Mouse (Mus musculus): ENCODE measurements at regions not wholly inside any gene's neighbourhood (a gene's known extent, or its start where the extent isn't known, plus 50 kb on each side); places are given as distances from the start of the nearest gene placed in this dataset.

DNA sequence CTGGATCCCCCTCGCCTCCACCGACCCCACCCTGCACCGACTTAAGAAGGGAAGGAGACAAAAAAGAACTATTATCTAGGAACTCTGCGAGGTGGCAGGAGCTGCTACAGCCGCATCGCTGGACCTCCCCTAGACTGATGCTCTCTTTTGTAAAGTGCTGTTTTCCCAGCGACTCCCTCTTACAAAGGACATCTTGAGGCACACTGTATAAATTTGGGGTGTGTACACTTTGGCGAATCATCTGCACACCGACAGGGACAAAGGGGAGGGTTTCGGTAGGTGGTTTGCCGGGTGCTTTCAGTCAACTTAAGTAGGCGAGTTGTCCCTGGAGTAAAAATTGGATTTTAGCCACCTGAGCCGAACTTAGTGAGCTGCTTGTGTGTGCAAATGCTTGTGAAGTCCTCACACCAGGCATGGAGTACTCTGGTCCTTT is 112.4 kb upstream of the Ubash3b start:
- Histone ChIP-seq H3K9me3 (ENCODE audit: control insufficient read depth, low read length) (no peaks in the 10 kb centered on the region), H3K4me1 (ENCODE audit: control insufficient read depth) (no peaks in the 10 kb centered on the region), H3K4me3 (replicated peaks) (no peak overlapping the region), H3K36me3 (ENCODE audit: control insufficient read depth) (no peaks in the 10 kb centered on the region), H3K27me3 (ENCODE audit: control insufficient read depth) (peaks cover 14% of the 10 kb centered on the region)
- TF ChIP-seq GATA1 (IDR thresholded peaks at IDR 0.05; ENCODE audit: low read length) (no peak), TAL1 (IDR thresholded peaks at IDR 0.05; ENCODE audit: low read length) (no peak)

DNA sequence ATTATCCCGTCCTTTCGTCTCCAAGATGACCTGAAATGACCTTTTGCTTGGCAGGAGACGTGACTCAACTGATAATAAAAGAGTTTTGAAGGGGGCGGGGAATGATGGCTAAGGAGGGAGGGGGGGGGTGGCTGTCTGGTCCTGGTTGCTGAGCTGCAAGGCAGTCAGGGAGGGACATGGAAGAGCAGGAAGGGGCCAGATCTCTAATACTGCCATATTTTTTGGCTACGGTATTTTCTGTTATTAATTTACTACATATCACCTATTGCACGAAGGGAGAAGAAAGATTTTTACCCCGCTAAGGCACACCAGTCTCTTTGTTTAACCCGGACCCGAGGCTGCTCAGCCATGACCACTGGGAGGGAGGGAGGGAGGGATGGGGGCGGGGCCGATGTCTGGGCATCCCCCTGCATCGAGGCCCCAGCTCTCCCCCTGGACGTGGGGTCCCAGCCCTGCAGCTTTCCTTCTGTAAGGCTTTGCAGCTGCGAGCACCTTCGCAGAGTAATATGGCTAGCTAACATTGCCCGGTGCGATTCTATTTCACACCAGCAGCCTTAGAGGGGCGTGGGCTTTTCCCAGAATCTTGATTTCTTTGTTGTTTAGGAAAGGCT is 111.8 kb upstream of the Ubash3b start:
- peaks cover 14% of the 10 kb centered on the region for H3K27me3 ChIP-seq (ENCODE audit: control insufficient read depth)
- H3K9me3 ChIP-seq (ENCODE audit: control insufficient read depth, low read length), result no peaks in the 10 kb centered on the region
- H3K4me1 ChIP-seq (ENCODE audit: control insufficient read depth), result no peaks in the 10 kb centered on the region
- no peaks in the 10 kb centered on the region for H3K36me3 ChIP-seq (ENCODE audit: control insufficient read depth)
- no peak overlapping the region for H3K4me3 ChIP-seq (replicated peaks)
- TF ChIP-seq TAL1 (IDR thresholded peaks at IDR 0.05; ENCODE audit: low read length) (no peak), GATA1 (IDR thresholded peaks at IDR 0.05; ENCODE audit: low read length) (no peak)

DNA sequence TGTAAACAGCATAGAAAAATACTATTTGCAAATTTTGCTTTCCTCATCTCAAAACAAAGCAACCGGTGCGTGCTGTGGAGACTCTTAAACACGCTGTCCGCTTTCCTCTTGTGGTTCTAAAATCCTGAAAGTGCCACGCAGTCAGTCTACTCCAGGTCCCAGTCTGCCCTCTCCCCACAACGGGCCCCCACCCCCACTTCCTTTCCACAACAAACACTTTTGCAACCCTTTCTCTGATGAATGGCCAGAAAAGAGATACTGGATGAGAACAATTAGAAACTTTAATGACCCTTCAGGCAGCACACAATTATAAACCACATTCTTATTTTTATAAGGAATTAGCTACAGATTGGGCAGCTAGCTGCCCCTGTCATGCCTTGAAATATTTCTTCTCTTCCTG is 111.1 kb upstream of the Ubash3b start:
- Histone ChIP-seq H3K4me1 (ENCODE audit: control insufficient read depth) (no peaks in the 10 kb centered on the region), H3K27me3 (ENCODE audit: control insufficient read depth) (peaks cover 14% of the 10 kb centered on the region), H3K9me3 (ENCODE audit: control insufficient read depth, low read length) (no peaks in the 10 kb centered on the region), H3K4me3 (replicated peaks) (no peak overlapping the region), H3K36me3 (ENCODE audit: control insufficient read depth) (no peaks in the 10 kb centered on the region)
- TF ChIP-seq TAL1 (IDR thresholded peaks at IDR 0.05; ENCODE audit: low read length) (no peak), GATA1 (IDR thresholded peaks at IDR 0.05; ENCODE audit: low read length) (no peak)

DNA sequence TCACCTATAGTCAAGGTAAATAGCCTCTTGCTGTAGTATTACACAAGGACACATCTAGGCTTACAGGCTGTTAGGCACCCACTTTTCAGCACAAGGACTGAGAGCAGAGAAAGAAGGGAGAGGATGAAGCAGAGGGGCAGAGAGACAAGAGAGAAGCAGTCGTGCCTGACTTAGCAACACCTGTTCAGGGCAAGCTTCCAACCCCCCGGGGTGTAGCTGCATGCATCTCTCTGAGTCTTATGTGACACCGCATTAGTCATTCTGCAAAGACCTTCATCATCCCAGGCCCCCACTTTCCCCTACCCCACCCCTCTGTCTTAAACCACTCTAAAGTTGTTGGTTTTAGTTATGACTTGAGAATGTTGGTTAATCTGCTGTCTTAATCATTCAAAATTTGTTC is 106.6 kb upstream of the Ubash3b start:
- Histone ChIP-seq H3K36me3 (ENCODE audit: control insufficient read depth) (no peaks in the 10 kb centered on the region), H3K4me1 (ENCODE audit: control insufficient read depth) (no peaks in the 10 kb centered on the region), H3K4me3 (replicated peaks) (no peak overlapping the region), H3K9me3 (ENCODE audit: control insufficient read depth, low read length) (no peaks in the 10 kb centered on the region), H3K27me3 (ENCODE audit: control insufficient read depth) (0 out of 2 replicates have a peak, but pooled peaks cover 3% of the 10 kb centered on the region)
- no peak for TF ChIP-seq GATA1 (IDR thresholded peaks at IDR 0.05; ENCODE audit: low read length)
- no peak for TF ChIP-seq TAL1 (IDR thresholded peaks at IDR 0.05; ENCODE audit: low read length)

DNA sequence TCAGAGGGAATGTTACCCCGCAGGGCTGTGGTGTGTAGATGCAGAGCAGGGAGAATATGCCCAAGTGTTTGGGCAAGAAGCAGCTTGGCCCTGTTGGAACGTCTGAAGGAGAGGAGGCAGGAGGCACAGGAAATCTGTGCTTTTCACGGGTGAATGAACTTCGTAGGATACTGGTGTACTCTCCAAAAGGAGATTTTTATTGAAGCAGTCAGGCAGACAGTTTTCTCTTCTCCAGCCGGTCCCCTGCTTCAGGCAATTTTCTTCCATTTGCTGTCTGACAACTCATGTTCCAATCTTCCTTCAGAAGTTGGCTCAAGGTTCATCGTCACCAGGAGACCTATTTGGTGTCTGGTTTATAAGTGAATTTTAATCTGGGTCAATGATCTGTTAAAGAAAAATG is 103.0 kb upstream of the Ubash3b start:
- TF ChIP-seq TAL1 (IDR thresholded peaks at IDR 0.05; ENCODE audit: low read length), result no peak
- TF ChIP-seq GATA1 (IDR thresholded peaks at IDR 0.05; ENCODE audit: low read length), result no peak
- Histone ChIP-seq H3K9me3 (ENCODE audit: control insufficient read depth, low read length) (no peaks in the 10 kb centered on the region), H3K36me3 (ENCODE audit: control insufficient read depth) (no peaks in the 10 kb centered on the region), H3K4me3 (replicated peaks) (no peak overlapping the region), H3K4me1 (ENCODE audit: control insufficient read depth) (no peaks in the 10 kb centered on the region), H3K27me3 (ENCODE audit: control insufficient read depth) (no peaks in the 10 kb centered on the region)

DNA sequence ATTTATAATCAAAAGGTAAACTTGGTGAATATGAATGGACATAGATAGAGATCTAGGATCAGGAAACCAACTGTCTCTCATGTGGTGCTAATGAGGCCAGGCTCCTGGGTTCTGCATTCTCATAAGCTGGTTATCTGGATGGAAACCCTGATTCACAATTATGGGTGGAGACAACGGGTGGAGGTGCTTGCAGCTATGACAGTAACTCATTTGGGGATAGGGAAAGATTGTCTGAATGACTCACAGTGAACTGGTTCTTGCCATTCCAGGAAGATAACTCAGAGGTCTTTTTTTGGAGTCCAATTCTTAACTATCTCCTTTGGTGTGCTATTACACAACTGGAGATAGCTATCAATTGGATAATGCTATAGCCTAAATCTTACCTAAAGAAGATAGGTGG is 95.7 kb upstream of the Ubash3b start:
- TF ChIP-seq GATA1 (IDR thresholded peaks at IDR 0.05; ENCODE audit: low read length) (no peak), TAL1 (IDR thresholded peaks at IDR 0.05; ENCODE audit: low read length) (no peak)
- Histone ChIP-seq H3K9me3 (ENCODE audit: control insufficient read depth, low read length) (no peaks in the 10 kb centered on the region), H3K36me3 (ENCODE audit: control insufficient read depth) (no peaks in the 10 kb centered on the region), H3K4me3 (replicated peaks) (no peak overlapping the region), H3K27me3 (ENCODE audit: control insufficient read depth) (no peaks in the 10 kb centered on the region), H3K4me1 (ENCODE audit: control insufficient read depth) (no peaks in the 10 kb centered on the region)

DNA sequence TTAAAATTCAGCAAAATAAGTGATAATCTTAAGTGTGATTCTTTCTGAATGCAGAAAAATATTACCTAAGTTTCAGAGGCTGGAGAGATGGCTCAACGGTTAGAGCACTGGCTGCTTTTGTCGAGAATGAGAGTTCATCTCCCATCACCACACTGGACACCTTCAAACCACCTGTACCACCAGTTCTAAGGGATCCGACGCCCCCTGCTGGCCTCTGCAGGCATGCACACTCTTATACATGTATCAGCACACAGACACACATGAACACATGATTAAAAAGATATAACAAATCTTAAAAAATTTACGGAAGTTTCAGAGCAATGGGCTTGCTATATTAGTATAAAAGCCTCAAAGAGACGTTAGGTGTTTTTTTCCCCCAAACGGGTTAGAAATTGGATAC is 80.9 kb upstream of the Ubash3b start:
- TF ChIP-seq GATA1 (IDR thresholded peaks at IDR 0.05; ENCODE audit: low read length) (no peak), TAL1 (IDR thresholded peaks at IDR 0.05; ENCODE audit: low read length) (no peak)
- H3K9me3 ChIP-seq (ENCODE audit: control insufficient read depth, low read length), result no peaks in the 10 kb centered on the region
- H3K4me3 ChIP-seq (replicated peaks), result no peak overlapping the region
- no peaks in the 10 kb centered on the region for H3K27me3 ChIP-seq (ENCODE audit: control insufficient read depth)
- H3K4me1 ChIP-seq (ENCODE audit: control insufficient read depth), result no peaks in the 10 kb centered on the region
- no peaks in the 10 kb centered on the region for H3K36me3 ChIP-seq (ENCODE audit: control insufficient read depth)

DNA sequence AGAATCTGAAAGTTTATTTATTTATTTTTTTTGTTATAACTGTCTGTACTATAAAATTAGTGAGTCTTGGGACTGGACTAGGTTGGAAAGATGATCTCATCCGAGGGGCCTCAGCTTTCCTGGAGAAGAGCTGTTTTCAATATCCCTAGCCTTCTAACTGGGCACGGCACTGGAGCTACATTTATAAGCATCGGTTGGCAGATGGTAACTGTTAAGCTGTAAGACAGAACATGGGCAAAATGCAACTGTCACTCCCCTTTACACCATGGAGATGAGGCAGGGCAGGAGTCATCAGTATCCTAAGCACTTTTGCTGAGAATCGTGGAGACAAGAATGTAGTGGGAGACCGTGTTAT is 77.6 kb upstream of the Ubash3b start:
- Histone ChIP-seq H3K36me3 (ENCODE audit: control insufficient read depth) (no peaks in the 10 kb centered on the region), H3K4me1 (ENCODE audit: control insufficient read depth) (no peaks in the 10 kb centered on the region), H3K9me3 (ENCODE audit: control insufficient read depth, low read length) (no peaks in the 10 kb centered on the region), H3K27me3 (ENCODE audit: control insufficient read depth) (no peaks in the 10 kb centered on the region), H3K4me3 (replicated peaks) (no peak overlapping the region)
- no peak for TF ChIP-seq GATA1 (IDR thresholded peaks at IDR 0.05; ENCODE audit: low read length)
- TF ChIP-seq TAL1 (IDR thresholded peaks at IDR 0.05; ENCODE audit: low read length), result no peak

DNA sequence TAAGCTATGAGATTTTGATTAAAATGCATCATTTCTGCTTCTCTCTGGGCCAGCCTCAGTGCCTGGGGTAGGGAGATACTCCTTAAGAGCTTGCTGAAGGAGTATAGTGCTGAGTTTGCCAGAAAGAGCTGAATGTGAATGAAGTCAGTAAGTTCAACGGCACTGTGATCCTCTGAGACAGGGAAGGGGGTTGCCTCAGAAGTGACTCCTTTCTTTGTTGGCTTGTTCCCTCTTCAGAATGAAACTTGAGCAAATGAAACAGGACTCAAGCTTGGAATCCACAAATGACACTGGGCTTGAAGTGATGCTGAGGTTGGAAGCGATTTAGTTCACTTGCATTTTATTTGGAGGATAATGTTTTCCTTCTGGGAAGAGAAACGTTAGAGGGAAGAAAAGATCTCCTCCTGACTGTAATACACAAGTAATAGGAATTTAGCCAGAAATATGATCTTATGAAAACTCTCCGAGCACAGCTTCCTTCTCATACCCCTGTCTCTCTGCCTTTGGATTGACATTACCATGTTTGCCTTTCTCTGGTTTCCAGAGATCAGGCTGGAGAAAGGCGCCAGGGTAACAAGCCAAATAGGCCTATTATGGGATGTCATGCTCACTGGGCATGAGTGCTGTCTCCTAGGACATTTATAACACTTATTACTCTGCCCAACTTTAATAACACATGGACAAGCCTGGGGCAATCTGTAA is 77.0 kb upstream of the Ubash3b start:
- Histone ChIP-seq H3K27me3 (ENCODE audit: control insufficient read depth) (no peaks in the 10 kb centered on the region), H3K36me3 (ENCODE audit: control insufficient read depth) (no peaks in the 10 kb centered on the region), H3K4me3 (replicated peaks) (no peak overlapping the region), H3K9me3 (ENCODE audit: control insufficient read depth, low read length) (no peaks in the 10 kb centered on the region), H3K4me1 (ENCODE audit: control insufficient read depth) (no peaks in the 10 kb centered on the region)
- no peak for TF ChIP-seq TAL1 (IDR thresholded peaks at IDR 0.05; ENCODE audit: low read length)

DNA sequence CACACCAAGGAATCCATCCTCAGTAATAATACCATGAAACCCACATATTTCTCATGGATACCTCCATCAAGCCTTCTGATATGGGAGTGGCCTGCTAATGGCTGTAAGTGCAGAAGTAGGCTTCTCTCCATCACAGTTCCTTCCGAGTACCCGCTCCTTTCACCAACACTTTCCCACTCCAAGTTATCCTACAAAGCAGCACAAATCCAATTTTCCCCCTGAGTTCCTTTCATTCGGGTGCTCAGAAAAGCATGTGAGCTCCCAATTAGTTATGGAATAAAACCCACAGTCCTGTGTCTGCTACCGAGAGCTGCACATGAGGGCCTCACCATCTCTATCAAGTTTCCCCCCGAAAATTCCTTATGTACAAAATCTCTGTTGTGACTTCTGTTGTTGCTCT is 75.8 kb upstream of the Ubash3b start:
- no peak for TF ChIP-seq TAL1 (IDR thresholded peaks at IDR 0.05; ENCODE audit: low read length)
- Histone ChIP-seq H3K36me3 (ENCODE audit: control insufficient read depth) (no peaks in the 10 kb centered on the region), H3K4me3 (replicated peaks) (no peak overlapping the region), H3K4me1 (ENCODE audit: control insufficient read depth) (no peaks in the 10 kb centered on the region), H3K27me3 (ENCODE audit: control insufficient read depth) (no peaks in the 10 kb centered on the region), H3K9me3 (ENCODE audit: control insufficient read depth, low read length) (no peaks in the 10 kb centered on the region)
